Mouse (Mus musculus) liver, postnatal 0 days (tissue): ENCODE results near the gene Zfp13. TPM values are rescaled to one million over a fixed set of nuclear protein-coding genes. Genes with fewer than 3 reads are reported as not detected.
A peak's percentile ranks its signal among the peaks of the same experiment; 100 is the strongest.

ENCODE experiments used
- ATAC-seq: fragments of 200-750 bp; cut with Nextera tagmentation; 2 replicates; pipeline ENCODE4 v1.8.0; 2017; ENCODE audit warnings: mild to moderate bottlenecking, moderate library complexity
- DNase-seq: peaks from one replicate; pipeline ENCODE4 v3.0.0-alpha.2; 2016
- H3K27ac ChIP-seq: fragments of 300-500 bp; sonication (generic); 2 replicates; pipeline ENCODE4 v1.5.1; 2014; ENCODE audit warnings: antibody characterized with exemption, moderate library complexity, mild to moderate bottlenecking, low read depth
- H3K27me3 ChIP-seq: fragments of 300-500 bp; sonication (generic); 2 replicates; pipeline ENCODE4 v1.6.1; 2014; ENCODE audit warnings: low read length, control low read depth, mixed read lengths; ENCODE audit not compliant: insufficient read depth
- H3K36me3 ChIP-seq: fragments of 300-500 bp; sonication (generic); replicated peaks from 2 replicates; pipeline ENCODE4 v1.6.1; 2014; ENCODE audit warnings: mild to moderate bottlenecking, control low read depth, low read length, moderate library complexity, mixed read lengths; ENCODE audit not compliant: insufficient read depth
- H3K4me1 ChIP-seq: fragments of 300-500 bp; sonication (generic); 2 replicates; pipeline ENCODE4 v1.6.1; 2014; ENCODE audit warnings: antibody characterized with exemption, mild to moderate bottlenecking, control low read depth; ENCODE audit not compliant: insufficient read depth
- H3K4me2 ChIP-seq: fragments of 300-500 bp; sonication (generic); 2 replicates; pipeline ENCODE4 v1.6.1; 2014; ENCODE audit warnings: low read depth, mild to moderate bottlenecking, low read length, moderate library complexity, mixed read lengths
- H3K4me3 ChIP-seq: fragments of 300-500 bp; sonication (generic); 2 replicates; pipeline ENCODE4 v1.5.1; 2014; ENCODE audit warnings: low read depth, low read length
- H3K9ac ChIP-seq: fragments of 300-500 bp; sonication (generic); replicated peaks from 2 replicates; pipeline ENCODE4 v1.6.1; 2014; ENCODE audit warnings: mild to moderate bottlenecking, moderate library complexity
- H3K9me3 ChIP-seq: fragments of 300-500 bp; sonication (generic); 2 replicates; pipeline ENCODE4 v1.6.1; 2016; ENCODE audit warnings: mild to moderate bottlenecking, control low read depth, low read length, mixed read lengths
- CTCF ChIP-seq: sonication (generic); IDR thresholded peaks from 2 replicates; pipeline ENCODE4 v1.5.1; 2016; ENCODE audit warnings: antibody characterized with exemption, low read depth
- EP300 ChIP-seq: IDR thresholded peaks from 2 replicates; pipeline ENCODE4 v1.6.1; 2016; ENCODE audit warnings: antibody characterized with exemption, low read depth, mild to moderate bottlenecking
- WGBS: fragments of 180-500 bp; shearing (Covaris S2); extraction: QIAGEN DNeasy Blood & Tissue Kit; methylation state at CpG from one replicate; pipeline ENCODE4 v1.1.7; 2014; ENCODE audit not compliant: insufficient replicate concordance; 5-methylcytosine and 5-hydroxymethylcytosine counted together
- polyA plus RNA-seq: library from polyadenylated mRNA; unstranded; fragments of >200 nt; fragmentation: Nextera tagmentation; extraction: Ambion mirVana; gene quantifications from 2 replicates; pipeline ENCODE4 v1.2.1, GENCODE M21; 2015

Gene Zfp13
- polyA plus RNA-seq, 1 experiment from 2014 or later = 1.4 TPM

GRCm38 (mm10) chr17:23543325-23543724 lies 56.0 kb downstream of the Zfp13 start:
- no peak overlapping the region for H3K4me2 ChIP-seq
- 0 out of 2 replicates have a peak, but pooled peaks cover 6% of the 10 kb centered on the region for H3K27me3 ChIP-seq
- TF ChIP-seq CTCF (no peak), EP300 (no peak)
- H3K27ac ChIP-seq = no peak overlapping the region
- ATAC-seq = no peak
- no peaks in the 10 kb centered on the region for H3K9me3 ChIP-seq
- H3K9ac ChIP-seq = no peak overlapping the region
- H3K4me1 ChIP-seq = peaks cover 10% of the 10 kb centered on the region
- WGBS = 44% methylated on average over 5 of the region's 5 CpGs
- H3K4me3 ChIP-seq = no peak overlapping the region
- no peak for DNase-seq
- no peaks in the 10 kb centered on the region for H3K36me3 ChIP-seq

- ATAC-seq = no peak
- Histone ChIP-seq H3K36me3 (no peaks in the 10 kb centered on the region), H3K9me3 (no peaks in the 10 kb centered on the region), H3K27ac (no peak overlapping the region), H3K27me3 (0 out of 2 replicates have a peak, but pooled peaks cover 11% of the 10 kb centered on the region), H3K4me1 (peaks cover 15% of the 10 kb centered on the region), H3K4me2 (no peak overlapping the region), H3K4me3 (no peak overlapping the region), H3K9ac (no peak overlapping the region)
- no peak for DNase-seq
- no peak for TF ChIP-seq EP300
- no peak for TF ChIP-seq CTCF
- 37% methylated on average over 4 of the region's 4 CpGs for WGBS
Measured at GRCm38 (mm10) chr17:23542835-23543234, 56.5 kb downstream of the Zfp13 start.

GRCm38 (mm10) chr17:23542004-23542720 lies 57.1 kb downstream of the Zfp13 start:
- Histone ChIP-seq H3K27ac (no peak overlapping the region), H3K9ac (no peak overlapping the region), H3K4me3 (no peak overlapping the region), H3K9me3 (no peaks in the 10 kb centered on the region), H3K27me3 (0 out of 2 replicates have a peak, but pooled peaks cover 12% of the 10 kb centered on the region), H3K36me3 (no peaks in the 10 kb centered on the region), H3K4me2 (peak overlapping the region; percentile 20), H3K4me1 (peaks cover 17% of the 10 kb centered on the region)
- no peak for DNase-seq
- TF ChIP-seq CTCF = no peak
- no peak for TF ChIP-seq EP300
- 23% methylated on average over 12 of the region's 12 CpGs for WGBS
- no peak for ATAC-seq

GRCm38 (mm10) chr17:23540605-23541475 lies 58.4 kb downstream of the Zfp13 start:
- DNase-seq (no peak), ATAC-seq (peak; percentile 30; the same call in 1 of the 2 replicates)
- H3K27me3 ChIP-seq = 0 out of 2 replicates have a peak, but pooled peaks cover 12% of the 10 kb centered on the region
- no peak overlapping the region for H3K4me3 ChIP-seq
- WGBS = 22% methylated on average over 31 of the region's 31 CpGs
- H3K4me1 ChIP-seq = peaks cover 17% of the 10 kb centered on the region
- H3K9me3 ChIP-seq = no peaks in the 10 kb centered on the region
- TF ChIP-seq CTCF (no peak), EP300 (no peak)
- no peak overlapping the region for H3K9ac ChIP-seq
- no peak overlapping the region for H3K27ac ChIP-seq
- peak overlapping the region; percentile 9; the same call in 1 of the 2 replicates for H3K4me2 ChIP-seq
- no peaks in the 10 kb centered on the region for H3K36me3 ChIP-seq

GRCm38 (mm10) chr17:23540106-23540505 lies 59.2 kb downstream of the Zfp13 start:
- Histone ChIP-seq H3K4me2 (0 out of 2 replicates have a peak overlapping the region, but pooled peaks have one; percentile 9), H3K27me3 (0 out of 2 replicates have a peak, but pooled peaks cover 12% of the 10 kb centered on the region), H3K9me3 (no peaks in the 10 kb centered on the region), H3K27ac (no peak overlapping the region), H3K9ac (no peak overlapping the region), H3K4me3 (no peak overlapping the region), H3K36me3 (no peaks in the 10 kb centered on the region), H3K4me1 (peaks cover 17% of the 10 kb centered on the region)
- no peak for DNase-seq
- no peak for ATAC-seq
- 45% methylated on average over 3 of the region's 3 CpGs for WGBS
- TF ChIP-seq EP300 = no peak
- TF ChIP-seq CTCF = no peak

GRCm38 (mm10) chr17:23539608-23540007 lies 59.7 kb downstream of the Zfp13 start:
- Histone ChIP-seq H3K4me1 (peaks cover 21% of the 10 kb centered on the region), H3K4me3 (no peak overlapping the region), H3K27ac (no peak overlapping the region), H3K9me3 (no peaks in the 10 kb centered on the region), H3K9ac (no peak overlapping the region), H3K36me3 (no peaks in the 10 kb centered on the region), H3K4me2 (no peak overlapping the region), H3K27me3 (0 out of 2 replicates have a peak, but pooled peaks cover 12% of the 10 kb centered on the region)
- ATAC-seq = no peak
- TF ChIP-seq EP300 (no peak), CTCF (no peak)
- no peak for DNase-seq
- WGBS = 81% methylated on average over 5 of the region's 5 CpGs
